Mouse (Mus musculus): ENCODE data around the gene Tomm20l. TPM values are rescaled to one million over a fixed set of nuclear protein-coding genes. Genes with fewer than 3 reads are reported as not detected.
A peak's percentile ranks its signal among the peaks of the same experiment; 100 is the strongest.

The Tomm20l gene
- total RNA-seq, 2 experiments from 2014 or later, result not detected

DNA sequence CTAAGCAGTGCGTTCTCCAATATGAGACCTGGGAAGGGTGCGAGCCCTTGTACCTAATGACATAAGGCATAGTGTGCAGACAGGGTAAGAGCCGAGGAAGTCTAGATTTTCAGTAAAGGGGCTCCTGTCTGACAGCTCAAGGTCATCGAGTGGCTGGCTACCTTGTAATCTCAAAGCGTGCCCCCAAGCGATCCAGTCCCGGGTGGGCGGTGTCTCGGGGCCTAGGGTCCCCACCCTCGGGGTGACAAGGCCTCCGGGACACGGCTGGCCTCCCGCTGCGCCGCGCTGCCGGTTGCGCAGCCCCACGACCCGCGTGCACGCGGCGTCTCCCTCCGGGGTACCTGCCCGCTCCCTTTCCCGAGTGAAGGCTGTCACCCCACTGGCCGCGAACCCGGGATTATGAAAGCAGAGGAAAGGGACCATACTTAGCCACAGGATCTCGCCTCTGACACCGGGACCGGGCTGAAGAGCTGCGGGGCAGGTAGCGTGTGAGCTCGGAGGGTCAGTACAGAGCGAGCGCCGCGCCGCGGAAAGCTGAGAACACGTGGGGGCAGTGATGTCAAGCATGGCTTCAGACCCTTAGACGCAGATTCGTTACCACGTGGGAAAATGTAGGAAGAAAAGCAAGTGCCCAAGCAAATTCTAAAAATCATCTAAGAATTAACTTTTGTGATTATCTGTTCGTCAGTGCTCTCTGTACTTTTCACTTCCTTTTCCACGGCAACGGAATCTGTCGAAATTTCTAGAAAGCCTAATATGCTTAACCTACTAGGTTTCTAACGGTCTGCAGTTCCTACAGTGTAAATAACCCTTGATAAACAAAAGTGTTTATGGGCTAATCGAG, 25.1 kb downstream of the Tomm20l start, which contains the start of the genes Timm9 and 2700049A03Rik:
Gene Timm9, minus strand, starts transcription at position 555 of the 844 bp plus-strand sequence.
Gene 2700049A03Rik, plus strand, starts transcription at position 719 of the 844 bp plus-strand sequence.
- H3K4me3 ChIP-seq, result peak within 1 kb of the TSS; percentile 92
- H3K27ac ChIP-seq, result peak within 1 kb of the TSS; percentile 98
- DNase-seq, result peak; percentile 81
- TF ChIP-seq CTCF (IDR thresholded peaks at IDR 0.05), result no peak
- intact Hi-C loops (cut with DNase I), result loop anchor here (1.0 to 5.0 kb wide), 3 partner anchors 119 to 199 kb away; partner anchors contain the start of genes Actr10 and Arid4a

GRCm38 (mm10) chr12:71136974-71137491, 25.8 kb downstream of the Tomm20l start:
- Histone ChIP-seq H3K27ac (peak overlapping the region; percentile 98), H3K4me3 (peak overlapping the region; percentile 92)
- peak; percentile 89 for DNase-seq
- TF ChIP-seq CTCF (IDR thresholded peaks at IDR 0.05), result no peak; the same call in 1 of the 2 replicates
- intact Hi-C loops (cut with DNase I), result loop anchor here (1.0 to 5.0 kb wide), 3 partner anchors 120 to 200 kb away; partner anchors contain the start of genes Actr10 and Arid4a

DNA sequence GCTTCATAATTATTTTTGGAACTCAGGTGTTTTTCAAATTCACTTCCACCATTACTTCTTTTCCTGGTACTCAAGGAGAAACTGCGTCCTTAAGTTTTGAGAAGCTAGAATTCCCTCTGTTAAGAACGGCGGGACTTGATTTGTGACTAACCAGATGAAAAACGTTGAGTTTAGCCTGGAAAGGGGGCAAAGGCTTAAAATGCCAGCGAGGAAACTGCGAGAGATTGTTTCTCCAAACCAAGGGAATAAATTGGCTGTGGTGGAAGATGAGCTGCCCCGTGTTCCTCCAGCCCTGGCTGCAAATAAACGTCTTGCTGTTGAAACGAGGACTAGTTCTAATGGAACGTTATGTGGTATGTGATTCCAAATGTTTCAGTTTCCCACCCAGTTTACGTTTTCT, 26.5 kb downstream of the Tomm20l start:
- H3K27ac ChIP-seq, result peak overlapping the region; percentile 98
- intact Hi-C loops (cut with DNase I), result loop anchor here (2.0 to 5.0 kb wide), 2 partner anchors 120 to 169 kb away; partner anchors contain the start of gene Arid4a
- DNase-seq, result no peak
- H3K4me3 ChIP-seq, result peak overlapping the region; percentile 92
- no peak for TF ChIP-seq CTCF (IDR thresholded peaks at IDR 0.05)

DNA sequence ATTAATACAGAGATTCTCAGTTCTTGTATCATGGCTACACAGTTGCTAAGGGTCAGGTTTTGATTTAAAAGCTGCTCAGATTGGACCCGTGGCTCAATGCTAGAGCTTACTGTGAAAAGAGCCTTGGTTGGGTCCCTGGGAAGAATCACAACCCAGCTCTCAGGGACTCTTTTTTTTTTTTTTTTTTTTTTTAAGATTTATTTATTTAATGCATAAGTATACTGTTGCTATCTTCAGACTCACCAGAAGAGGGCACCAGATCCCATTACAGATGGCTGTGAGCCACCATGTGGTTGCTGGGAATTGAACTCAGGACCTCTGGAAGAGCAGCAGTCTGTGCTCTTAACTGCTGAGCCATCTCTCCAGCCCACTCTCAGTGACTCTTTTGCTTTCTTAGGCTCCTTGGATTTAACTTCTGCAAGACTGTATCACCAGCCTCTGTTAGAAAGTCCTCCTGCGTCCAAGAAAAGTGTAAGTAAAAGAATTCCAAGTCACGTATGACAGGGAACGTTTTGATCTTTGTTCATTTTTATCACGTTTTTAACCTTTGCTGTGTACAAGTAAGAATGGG, 28.1 kb downstream of the Tomm20l start:
- TF ChIP-seq CTCF (IDR thresholded peaks at IDR 0.05), result peak; percentile 51
- H3K4me3 ChIP-seq, result no peak overlapping the region
- intact Hi-C loops (cut with DNase I), result loop anchor here (5.0 kb wide), 1 partner anchor 122 kb away; the partner anchor contains the start of gene Arid4a
- no peak for DNase-seq
- no peak overlapping the region for H3K27ac ChIP-seq

DNA sequence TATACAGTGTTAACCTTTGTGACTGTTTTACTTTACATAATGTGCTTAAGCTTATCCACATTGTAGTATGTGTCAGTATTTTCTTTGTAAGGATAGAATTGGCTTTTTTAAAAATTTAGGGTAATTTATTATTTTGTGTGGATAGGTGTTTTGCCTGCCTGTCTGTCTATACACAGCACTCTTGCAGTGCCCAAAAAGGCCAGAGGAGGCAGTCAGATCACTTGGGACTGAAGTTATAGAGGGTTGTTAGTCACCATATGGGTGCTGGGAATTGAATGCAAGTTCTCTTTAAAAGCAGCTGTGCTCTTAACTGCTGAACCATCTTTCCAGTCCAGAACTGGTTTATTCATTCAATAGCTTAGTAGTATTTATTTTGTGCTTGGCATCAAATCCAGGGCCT, 30.0 kb downstream of the Tomm20l start:
- Histone ChIP-seq H3K4me3 (no peak overlapping the region), H3K27ac (no peak overlapping the region)
- intact Hi-C loops (cut with DNase I), result no loop called here
- no peak for TF ChIP-seq CTCF (IDR thresholded peaks at IDR 0.05)
- no peak for DNase-seq

GRCm38 (mm10) chr12:71147641-71148040, 36.4 kb downstream of the Tomm20l start:
- intact Hi-C loops (cut with DNase I), result no loop called here
- peak; percentile 33 for DNase-seq
- TF ChIP-seq CTCF (IDR thresholded peaks at IDR 0.05), result peak; percentile 74
- H3K27ac ChIP-seq, result no peak overlapping the region
- H3K4me3 ChIP-seq, result no peak overlapping the region

GRCm38 (mm10) chr12:71148801-71149200, 37.6 kb downstream of the Tomm20l start:
- H3K4me3 ChIP-seq, result no peak overlapping the region
- no peak for DNase-seq
- no peak overlapping the region for H3K27ac ChIP-seq
- TF ChIP-seq CTCF (IDR thresholded peaks at IDR 0.05), result no peak
- intact Hi-C loops (cut with DNase I), result no loop called here

- Histone ChIP-seq H3K4me3 (no peak overlapping the region), H3K27ac (no peak overlapping the region)
- no peak for DNase-seq
- intact Hi-C loops (cut with DNase I), result no loop called here
- TF ChIP-seq CTCF (IDR thresholded peaks at IDR 0.05), result no peak
These were observed 38.2 kb downstream of the Tomm20l start for GRCm38 (mm10) chr12:71149456-71149855.

GRCm38 (mm10) chr12:71150167-71150566, 38.9 kb downstream of the Tomm20l start:
- no peak overlapping the region for H3K4me3 ChIP-seq
- no peak for TF ChIP-seq CTCF (IDR thresholded peaks at IDR 0.05)
- intact Hi-C loops (cut with DNase I), result no loop called here
- DNase-seq, result no peak
- H3K27ac ChIP-seq, result no peak overlapping the region

DNA sequence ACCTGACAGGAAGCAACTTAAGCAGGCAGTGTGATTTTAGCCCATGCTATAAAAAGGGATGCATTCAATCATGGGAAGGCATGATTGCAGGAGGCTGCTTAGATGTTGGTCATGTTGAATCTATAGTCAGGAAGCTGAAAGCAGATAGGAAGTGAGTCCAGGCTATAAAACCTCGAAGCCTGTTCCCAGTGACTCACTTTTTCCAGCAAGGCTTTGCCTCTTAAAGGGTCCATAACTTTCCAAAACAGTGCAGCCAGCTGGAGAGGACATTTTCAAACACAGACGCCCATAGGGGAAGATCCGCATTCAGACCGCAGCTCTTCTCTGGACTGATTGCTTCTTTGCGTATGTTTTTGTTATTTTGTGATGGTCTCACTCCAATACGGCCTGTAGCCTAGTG, 43.8 kb downstream of the Tomm20l start:
- TF ChIP-seq CTCF (IDR thresholded peaks at IDR 0.05), result no peak

GRCm38 (mm10) chr12:71157974-71158373, 46.7 kb downstream of the Tomm20l start:
- no peak overlapping the region for H3K4me3 ChIP-seq
- intact Hi-C loops (cut with DNase I), result no loop called here
- no peak for TF ChIP-seq CTCF (IDR thresholded peaks at IDR 0.05)
- no peak overlapping the region for H3K27ac ChIP-seq
- no peak for DNase-seq

More for the DNA sequence above, 43.8 kb downstream of the Tomm20l start:
- Histone ChIP-seq H3K4me3 (no peak overlapping the region), H3K27ac (no peak overlapping the region)
- intact Hi-C loops (cut with DNase I), result no loop called here
- DNase-seq, result no peak

GRCm38 (mm10) chr12:71164410-71164809, 53.2 kb downstream of the Tomm20l start:
- DNase-seq, result no peak
- no peak for TF ChIP-seq CTCF (IDR thresholded peaks at IDR 0.05)
- intact Hi-C loops (cut with DNase I), result no loop called here

DNA sequence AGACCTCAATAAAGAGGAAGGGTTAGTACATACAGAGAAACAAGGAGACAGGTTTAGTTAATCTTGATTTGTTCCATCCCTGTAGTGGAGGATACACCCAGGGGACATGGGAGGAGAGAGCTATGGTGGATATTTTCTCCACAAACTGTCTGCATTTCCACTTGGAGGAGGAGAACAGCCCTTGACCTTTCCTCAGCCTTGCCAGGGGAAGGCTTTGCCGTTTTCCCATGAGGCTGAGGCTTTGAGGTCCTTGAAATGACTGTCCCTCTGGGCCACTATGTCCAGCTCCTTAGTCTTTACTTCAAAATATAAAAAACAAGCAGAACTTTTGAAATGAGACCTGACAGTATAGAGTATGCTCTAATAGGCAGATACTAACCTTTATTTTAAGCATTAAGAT, 58.7 kb downstream of the Tomm20l start:
- no peak overlapping the region for H3K27ac ChIP-seq
- DNase-seq, result no peak
- intact Hi-C loops (cut with DNase I), result no loop called here
- no peak overlapping the region for H3K4me3 ChIP-seq
- TF ChIP-seq CTCF (IDR thresholded peaks at IDR 0.05), result no peak

More at GRCm38 (mm10) chr12:71164410-71164809, 53.2 kb downstream of the Tomm20l start:
- no peak overlapping the region for H3K4me3 ChIP-seq
- H3K27ac ChIP-seq, result no peak overlapping the region

Other genes with a start within 250 kb of the Tomm20l start
- gene Actr10, start 173.6 kb upstream of the Tomm20l start, total RNA-seq (2021), result 10 to 100 TPM; 84.5 to 94.2 TPM
- 100 to 1,000 TPM; 286 to 306 TPM for gene Psma3, start 136.8 kb upstream of the Tomm20l start, total RNA-seq (2021)
- gene Arid4a, start 95.4 kb upstream of the Tomm20l start, total RNA-seq (2021), result 1 to 10 TPM; 8.7 to 9.0 TPM
- gene Timm9, start 25.3 kb downstream of the Tomm20l start, total RNA-seq (2021), result 10 to 100 TPM; 26.5 to 32.6 TPM
- 1 to 10 TPM; 3.3 to 4.8 TPM for gene 2700049A03Rik, start 25.4 kb downstream of the Tomm20l start, total RNA-seq (2021)
- gene Dact1, start 198.5 kb downstream of the Tomm20l start, total RNA-seq (2021), result 1 to 10 TPM; 2.7 to 3.4 TPM